Mouse (Mus musculus) hematopoietic stem cell, adult 5-6 weeks (primary cell): ENCODE data around the gene Tnpo2. TPM values are rescaled to one million over a fixed set of nuclear protein-coding genes. Genes with fewer than 3 reads are reported as not detected.
A peak's percentile ranks its signal among the peaks of the same experiment; 100 is the strongest.
"Not testable (repeated sequence)": the region's sequence is repeated elsewhere in the genome, so short reads cannot be mapped to it uniquely, and the experiment has no call there.

Experiments
- ATAC-seq, 2 experiments: fragments of 125-278 bp in 1 of 2; replicated peaks in 1 of 2; 2 replicates each; pipeline ENCODE4 v1.8.0; 2016 to 2017; ENCODE audit warnings: inconsistent platforms in 2 of 2, mild to moderate bottlenecking in 2 of 2, moderate number of reproducible peaks in 2 of 2, low read depth in 1 of 2, moderate TSS enrichment in 1 of 2; ENCODE audit not compliant: low FRiP score in 2 of 2, poor library complexity in 2 of 2, severe bottlenecking in 2 of 2, insufficient read depth in 1 of 2, low TSS enrichment in 1 of 2
- total RNA-seq: library from RNA; stranded (forward); fragments of 172-1452, 232-1000 nt; gene quantifications from 2 replicates; pipeline ENCODE4 v1.2.3, GENCODE M21; 2017

The Tnpo2 gene
- total RNA-seq, 1 experiment from 2014 or later: 23.0 TPM

GRCm38 (mm10) chr8:85059879-85060616, 23.3 kb downstream of the Tnpo2 start, which contains the start of gene Fbxw9:
Fbxw9 (plus strand) TSS chr8:85060055.
- ATAC-seq: peak; percentile 89 to 96

- ATAC-seq: no peak
Measured at GRCm38 (mm10) chr8:85062603-85063002, 25.9 kb downstream of the Tnpo2 start.

- no peak for ATAC-seq
Measured at GRCm38 (mm10) chr8:85065213-85065612, 28.5 kb downstream of the Tnpo2 start.

GRCm38 (mm10) chr8:85067155-85067554, 30.4 kb downstream of the Tnpo2 start:
- no peak for ATAC-seq

GRCm38 (mm10) chr8:85067982-85068381, 31.3 kb downstream of the Tnpo2 start, which contains the start of gene Gm5741:
Gm5741 (minus strand) TSS chr8:85067982.
- no peak for ATAC-seq

- no peak for ATAC-seq
Measured at GRCm38 (mm10) chr8:85071041-85071440, 34.3 kb downstream of the Tnpo2 start.

GRCm38 (mm10) chr8:85071514-85072281, 35.0 kb downstream of the Tnpo2 start, which contains the start of gene Dhps:
Dhps (plus strand) TSS chr8:85071757.
- ATAC-seq: peak; percentile 89 to 91

- 0 out of 4 replicates have a peak, but pooled peaks of 1 of the 2 experiments have one; percentile 2 for ATAC-seq
Measured at GRCm38 (mm10) chr8:85072364-85072929, 35.7 kb downstream of the Tnpo2 start.

GRCm38 (mm10) chr8:85073041-85073612, 36.4 kb downstream of the Tnpo2 start:
- ATAC-seq: no peak

- no peak for ATAC-seq
Measured at GRCm38 (mm10) chr8:85074167-85074566, 37.5 kb downstream of the Tnpo2 start.

GRCm38 (mm10) chr8:85074617-85075016, 37.9 kb downstream of the Tnpo2 start:
- no peak for ATAC-seq

GRCm38 (mm10) chr8:85076001-85076400, 39.3 kb downstream of the Tnpo2 start:
- no peak for ATAC-seq

- peak; percentile 48 to 61; a peak in 2 of 4 replicates for ATAC-seq
Measured at GRCm38 (mm10) chr8:85076993-85077392, 40.3 kb downstream of the Tnpo2 start.

- ATAC-seq: no peak
Measured at GRCm38 (mm10) chr8:85080214-85080531, 43.5 kb downstream of the Tnpo2 start.

- ATAC-seq: no peak
Measured at GRCm38 (mm10) chr8:85080532-85081215, 44.0 kb downstream of the Tnpo2 start, which contains the start of gene Wdr83os. Wdr83os (plus strand) TSS chr8:85080740.

- ATAC-seq: peak; percentile 66 to 67
Measured at GRCm38 (mm10) chr8:85081216-85081555, 44.5 kb downstream of the Tnpo2 start, which contains the start of gene Wdr83. Wdr83 (minus strand) TSS chr8:85081306.

GRCm38 (mm10) chr8:85082169-85082568, 45.5 kb downstream of the Tnpo2 start:
- ATAC-seq: not testable (repeated sequence)
